Mouse (Mus musculus): ENCODE data around the gene Polrmt.

DNA sequence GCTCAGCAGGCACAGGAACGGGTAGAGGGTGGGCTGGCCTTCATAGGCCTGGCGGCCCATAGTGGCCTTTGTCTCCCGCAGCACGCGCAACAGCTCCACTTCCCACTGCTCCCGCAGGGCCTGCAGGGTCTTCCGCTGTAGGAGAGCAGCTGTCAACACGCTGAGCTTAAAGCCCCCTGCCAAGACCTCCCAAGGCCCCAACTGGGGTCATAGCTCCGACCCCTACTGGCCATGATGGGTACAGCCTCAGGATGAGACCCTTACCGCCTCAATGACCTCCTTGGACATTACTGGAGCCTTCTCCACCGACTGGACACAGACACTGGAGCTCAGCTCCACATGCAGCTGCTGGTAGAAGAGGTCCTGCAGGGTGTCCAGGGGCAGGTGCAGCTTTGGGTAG, 5.5 kb downstream of the Polrmt start:
- TF ChIP-seq POLR2A (IDR thresholded peaks at IDR 0.05; ENCODE audit: borderline replicate concordance, extremely low read depth, low read depth, low read length) (no peak), CTCF (IDR thresholded peaks at IDR 0.05; ENCODE audit: insufficient read depth, low read length) (no peak)

Measured in lung, adult 2 months (tissue).